Mouse (Mus musculus): Measurements from ENCODE around the gene Megf11.

The Megf11 gene

DNA sequence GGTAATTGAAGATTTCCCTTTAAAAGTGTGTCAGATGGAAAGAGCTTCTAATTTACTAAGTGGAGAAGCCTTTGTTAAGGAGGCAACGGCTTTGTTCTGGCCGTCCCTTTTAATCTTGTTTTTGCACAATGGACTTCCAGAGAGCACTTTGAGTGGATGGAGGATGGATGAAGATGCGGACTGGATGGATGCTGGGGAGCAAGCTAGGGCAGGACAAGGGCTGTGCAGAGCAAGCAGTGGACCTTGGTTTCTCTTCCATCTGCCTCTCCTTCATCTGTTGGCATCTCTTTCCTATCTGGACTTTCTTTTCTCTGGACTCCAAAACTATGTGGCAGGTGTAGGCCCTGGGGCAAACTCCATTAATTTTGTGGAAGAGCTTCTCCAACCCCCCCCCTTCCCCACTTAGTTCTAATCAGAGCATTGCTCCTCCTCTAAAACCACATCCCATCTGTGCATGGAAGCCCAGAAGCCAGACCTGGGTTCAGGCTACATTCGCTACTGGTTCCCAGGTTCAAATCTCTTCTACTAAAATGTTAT lies 135.4 kb downstream of the Megf11 start:
- no peak for DNase-seq (ENCODE audit: low spot score in 2 of 2)

DNA sequence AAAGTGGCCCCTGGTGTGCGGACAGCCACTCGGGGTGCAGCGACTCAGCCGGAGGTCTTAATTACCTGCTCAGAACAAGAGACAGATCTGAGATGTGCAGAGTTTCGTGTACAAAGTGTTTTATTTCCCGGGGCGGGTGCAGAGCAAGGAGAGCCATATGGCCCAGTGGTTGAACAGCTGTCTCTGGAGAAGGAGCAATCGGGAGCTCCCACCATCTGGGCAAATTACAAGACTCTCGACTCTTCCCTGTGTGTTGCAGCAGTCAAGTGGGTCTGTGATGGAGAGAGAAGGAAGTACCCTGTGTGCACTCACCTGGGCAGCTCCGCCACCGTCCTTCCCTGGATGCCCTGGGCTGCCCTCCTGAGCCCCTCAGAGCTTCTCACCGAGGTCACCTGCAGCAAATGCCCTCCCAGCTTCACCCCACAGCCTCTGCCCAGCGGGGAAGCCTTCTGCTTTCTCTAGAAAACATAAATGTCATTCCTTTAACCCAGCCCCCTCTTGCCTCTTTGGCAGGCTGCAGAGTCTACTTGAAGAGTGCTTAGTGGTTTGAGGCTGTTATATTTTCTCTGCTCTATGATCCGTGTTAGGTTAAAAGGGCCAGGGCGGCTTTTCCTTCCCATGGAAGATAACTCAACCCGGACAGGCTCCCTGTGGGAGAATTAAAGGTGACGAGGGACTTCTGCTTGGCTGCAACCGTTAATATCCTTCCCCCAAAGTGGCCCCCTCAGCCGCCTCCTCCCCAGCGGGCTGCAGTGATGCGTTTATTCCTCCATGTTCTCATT lies 138.0 kb downstream of the Megf11 start:
- DNase-seq (ENCODE audit: low spot score in 2 of 2): no peak

DNA sequence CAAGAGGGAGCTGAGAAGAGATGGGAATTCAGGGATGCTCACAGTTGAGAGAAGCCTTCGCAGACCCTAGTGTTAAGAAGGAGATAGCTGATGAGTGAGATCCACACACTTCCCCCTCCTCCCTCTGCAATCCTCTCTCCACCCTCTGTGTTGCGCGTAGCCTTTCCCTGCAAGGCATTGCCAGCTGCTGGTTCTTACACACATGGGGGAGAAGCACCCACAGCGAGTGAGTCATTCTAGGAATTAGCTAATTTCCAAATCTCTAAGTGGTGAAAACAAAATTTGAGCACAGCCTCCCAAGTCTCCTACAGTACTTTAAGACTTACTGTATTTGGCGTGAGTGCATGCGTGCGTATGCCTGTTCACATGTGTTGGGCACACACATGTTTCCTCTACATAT lies 142.6 kb downstream of the Megf11 start:
- peak; percentile 66 to 70 for DNase-seq (ENCODE audit: low spot score in 2 of 2)

DNA sequence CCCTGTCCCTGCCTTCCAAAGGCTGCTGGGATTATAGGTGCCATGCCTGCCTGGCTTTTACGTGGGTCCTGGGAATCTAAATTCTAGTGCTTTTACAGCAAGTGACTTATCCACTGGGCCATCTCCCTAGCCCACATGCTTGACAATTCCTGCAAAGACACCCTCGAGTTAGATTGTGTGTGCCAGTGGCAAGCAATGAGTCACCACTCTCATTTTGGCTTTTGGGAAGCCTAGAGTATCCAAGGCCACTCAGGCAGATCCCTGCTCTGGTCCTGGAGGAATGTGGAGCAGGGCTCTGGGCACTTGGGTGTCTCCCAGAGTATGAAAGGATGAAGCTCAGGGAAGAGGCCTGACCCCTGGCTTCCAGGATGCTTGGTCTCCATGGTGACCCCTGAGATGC lies 143.2 kb downstream of the Megf11 start:
- DNase-seq (ENCODE audit: low spot score in 2 of 2): peak; percentile 13 to 28

- no peak for DNase-seq (ENCODE audit: low spot score in 2 of 2)
Observed at GRCm38 (mm10) chr9:64531935-64532334, 146.5 kb downstream of the Megf11 start.

DNA sequence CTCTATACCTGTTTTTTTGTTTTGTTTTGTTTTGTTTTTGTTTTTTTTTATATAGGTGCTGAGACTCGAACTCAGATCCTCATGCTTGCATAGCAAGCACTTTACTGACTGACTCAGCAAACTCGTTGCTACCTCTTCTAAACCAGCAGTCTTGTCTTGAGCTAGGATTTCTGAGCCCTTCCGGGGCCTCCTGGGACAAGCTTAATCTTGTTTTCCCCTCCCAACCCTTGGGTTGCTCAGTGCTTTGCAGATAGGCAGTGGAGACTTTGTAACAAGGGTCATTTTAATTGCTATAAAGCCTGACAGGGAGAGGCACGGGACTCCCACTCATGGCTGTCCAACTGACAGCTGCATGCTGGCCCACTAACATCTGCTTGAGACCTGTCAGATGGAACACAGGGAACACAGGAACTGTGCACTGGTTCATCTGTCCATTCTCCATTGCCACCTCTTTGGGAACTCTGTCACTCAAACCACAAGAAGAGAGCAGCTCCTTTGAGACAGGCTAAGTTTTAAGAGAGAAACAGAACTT lies 147.4 kb downstream of the Megf11 start:
- DNase-seq (ENCODE audit: low spot score in 2 of 2): no peak

DNA sequence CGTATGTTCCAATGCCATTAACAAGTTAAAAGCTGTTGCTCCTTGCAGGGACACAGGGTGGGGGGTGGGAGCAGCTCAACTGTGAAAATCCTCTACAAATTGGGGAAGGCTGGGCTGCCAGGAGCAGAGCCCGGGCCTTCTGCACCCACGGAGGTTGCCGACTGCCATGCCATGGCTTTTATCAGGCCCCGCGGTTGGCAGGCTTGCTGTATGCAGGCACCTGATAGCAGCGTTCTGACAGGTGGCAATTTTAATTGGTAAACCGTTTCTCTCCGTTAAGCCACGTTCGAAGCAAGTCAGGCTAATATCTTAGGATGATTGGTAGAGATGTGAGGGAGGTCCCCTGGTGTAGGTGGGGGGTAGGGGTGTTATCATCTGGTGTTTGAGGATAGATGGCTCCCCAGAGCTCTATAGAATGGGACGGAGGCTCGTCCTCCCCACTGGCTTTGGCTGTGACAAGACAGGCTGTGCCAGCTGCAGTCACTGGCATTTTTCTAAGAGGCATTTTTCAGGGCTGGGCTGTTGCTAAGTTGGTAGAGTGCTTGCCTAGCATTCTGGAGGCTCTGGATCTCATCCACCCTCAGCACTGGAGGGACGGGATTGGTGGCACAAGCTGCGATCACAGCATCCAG lies 148.2 kb downstream of the Megf11 start:
- no peak for DNase-seq (ENCODE audit: low spot score in 2 of 2)

GRCm38 (mm10) chr9:64534313-64534712 lies 148.9 kb downstream of the Megf11 start:
- no peak for DNase-seq (ENCODE audit: low spot score in 2 of 2)

DNA sequence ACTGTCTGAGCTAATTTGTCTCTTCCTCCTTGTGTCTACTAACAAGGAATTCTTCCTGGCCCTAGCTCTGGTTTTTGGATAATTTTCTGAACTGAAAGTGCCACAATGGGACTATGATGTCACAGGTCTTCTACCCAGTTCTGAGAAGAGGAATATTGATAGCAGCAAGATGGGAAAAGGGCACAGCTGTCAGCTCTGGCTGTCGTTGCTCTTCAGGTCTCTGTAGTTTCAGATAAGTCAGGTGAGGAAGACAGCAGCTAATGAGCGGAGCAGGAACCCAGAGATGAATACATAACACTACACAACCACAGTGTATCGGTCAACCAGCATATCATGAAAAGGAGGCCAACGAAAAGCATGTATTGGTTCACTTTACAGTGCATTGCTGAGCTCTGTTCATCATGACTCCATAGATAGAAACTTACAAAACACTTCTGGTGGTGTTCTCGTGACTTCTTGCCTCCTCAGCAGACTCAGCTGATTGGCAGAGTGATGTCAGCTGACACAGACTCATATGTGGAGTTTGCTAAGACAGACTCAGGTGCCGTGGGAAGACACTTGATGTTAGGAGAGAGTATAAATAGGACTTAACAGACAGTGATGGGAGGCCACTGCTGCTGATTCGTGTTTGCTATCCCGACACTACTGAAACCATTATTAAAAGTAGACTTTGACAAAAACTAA lies 149.6 kb downstream of the Megf11 start:
- DNase-seq (ENCODE audit: low spot score in 2 of 2): no peak

- no peak for DNase-seq (ENCODE audit: low spot score in 2 of 2)
Observed at GRCm38 (mm10) chr9:64537821-64538220, 152.4 kb downstream of the Megf11 start.

GRCm38 (mm10) chr9:64542246-64542645 lies 156.8 kb downstream of the Megf11 start:
- DNase-seq (ENCODE audit: low spot score in 2 of 2): no peak

GRCm38 (mm10) chr9:64543125-64543524 lies 157.7 kb downstream of the Megf11 start:
- DNase-seq (ENCODE audit: low spot score in 2 of 2): no peak

DNA sequence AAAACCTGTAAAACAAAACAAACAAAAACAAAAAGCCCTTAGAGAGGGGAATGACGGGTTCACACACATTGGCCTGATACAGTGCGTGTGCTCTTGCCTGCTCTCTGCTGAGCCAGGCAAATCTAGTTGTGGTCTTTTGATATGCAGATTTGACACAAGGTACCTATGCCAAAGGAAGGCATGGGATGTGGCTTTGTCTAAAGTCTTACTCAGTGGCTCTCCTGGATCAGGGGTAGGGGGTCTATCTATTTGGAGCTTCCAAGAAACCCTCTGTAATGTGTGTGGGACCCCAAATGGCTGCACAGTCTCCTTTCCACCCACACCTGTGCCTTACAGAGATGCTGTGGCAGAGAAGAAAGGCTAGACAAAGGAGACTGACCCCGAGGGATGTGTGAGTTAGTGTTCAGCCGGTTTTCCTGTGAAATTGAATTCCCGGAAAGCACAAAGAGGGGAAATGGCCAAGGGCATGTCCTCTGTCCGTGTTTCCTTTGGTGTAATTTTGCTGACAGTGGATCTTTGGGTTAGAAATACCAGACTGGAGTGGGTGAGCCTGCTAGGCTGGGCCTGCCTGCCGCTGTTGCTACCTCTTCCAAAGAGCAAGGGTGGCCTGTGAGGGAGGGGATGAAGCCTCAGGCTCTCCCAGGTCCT lies 161.0 kb downstream of the Megf11 start:
- no peak for DNase-seq (ENCODE audit: low spot score in 2 of 2)

DNA sequence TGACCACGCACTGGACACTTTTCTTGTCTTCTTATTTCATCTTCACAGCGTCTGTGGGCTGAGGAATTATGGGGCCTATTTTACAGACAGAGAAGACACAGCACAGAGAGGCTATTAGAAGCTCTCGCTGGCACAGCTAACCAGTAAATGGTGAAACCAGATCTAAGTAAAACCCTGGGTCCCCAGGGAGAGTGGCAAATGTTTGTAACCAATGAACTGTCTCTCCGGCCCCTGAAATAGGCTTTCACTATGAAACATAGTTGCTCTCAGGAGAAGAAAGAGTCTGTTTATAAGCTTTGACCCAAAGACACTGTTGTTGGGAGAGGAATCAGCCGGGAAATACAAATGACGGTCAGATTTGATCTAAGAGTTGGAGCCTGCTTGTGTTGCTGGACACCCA lies 162.9 kb downstream of the Megf11 start:
- DNase-seq (ENCODE audit: low spot score in 2 of 2): no peak

DNA sequence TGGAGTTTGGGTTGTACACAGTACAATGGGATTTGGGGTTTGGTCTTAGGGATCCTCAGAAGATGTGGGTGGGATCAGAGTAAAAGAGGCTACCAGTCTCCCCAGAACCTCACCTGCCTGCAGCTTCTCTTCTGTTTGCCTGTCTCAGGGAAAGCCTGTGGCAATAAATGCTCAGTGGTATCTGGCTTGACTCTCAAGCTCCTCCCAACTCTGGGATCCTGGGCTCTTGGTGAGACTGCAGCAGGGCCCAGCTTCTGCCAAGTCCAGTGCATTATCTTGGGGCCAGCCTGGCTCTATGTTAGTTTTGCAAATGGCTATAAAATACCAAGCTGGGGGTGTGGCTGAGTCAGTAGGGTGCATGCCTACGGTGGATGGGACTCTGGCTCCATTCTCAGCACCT lies 165.9 kb downstream of the Megf11 start:
- no peak for DNase-seq (ENCODE audit: low spot score in 2 of 2)

DNA sequence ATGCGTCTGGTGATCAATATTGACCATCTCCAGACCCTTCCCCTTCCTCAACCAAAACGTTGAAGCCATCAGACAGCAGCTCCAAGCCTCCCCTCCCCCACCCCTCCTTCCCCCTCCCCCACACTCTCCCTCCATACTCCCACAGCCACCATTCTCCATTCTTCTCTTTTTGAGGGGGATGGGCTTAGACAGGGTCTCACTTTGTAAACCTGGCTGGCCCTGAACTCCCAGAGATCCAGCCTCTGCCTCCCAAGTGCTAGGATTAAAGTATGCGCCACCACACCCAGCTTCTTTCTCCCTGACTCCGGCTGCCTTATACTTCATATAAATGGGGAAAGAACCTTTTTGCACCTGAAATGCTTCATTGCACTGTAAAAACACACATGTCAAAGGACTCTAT lies 166.6 kb downstream of the Megf11 start:
- DNase-seq (ENCODE audit: low spot score in 2 of 2): no peak

DNA sequence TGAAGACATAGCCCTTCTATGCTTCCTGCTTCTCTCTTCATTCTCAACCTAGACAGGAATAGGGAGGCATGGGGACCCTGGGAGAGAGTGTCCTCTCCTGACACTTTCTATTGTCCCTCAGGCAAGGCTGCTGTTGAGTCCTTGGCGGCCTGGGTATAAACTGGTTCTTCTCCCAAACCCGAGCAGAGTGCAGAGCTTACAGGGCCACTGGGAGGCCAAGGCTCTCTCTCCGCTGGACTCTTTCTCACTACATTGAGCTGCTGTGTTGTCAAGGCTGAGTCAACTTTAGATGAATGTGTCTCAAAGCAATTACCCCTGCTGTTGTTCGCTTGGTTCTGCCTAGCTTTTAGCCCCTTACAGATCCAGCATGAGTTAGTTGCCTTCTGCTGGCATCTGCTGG lies 168.0 kb downstream of the Megf11 start:
- no peak for DNase-seq (ENCODE audit: low spot score in 2 of 2)

- DNase-seq (ENCODE audit: low spot score in 2 of 2): no peak
Observed at GRCm38 (mm10) chr9:64555620-64556019, 170.2 kb downstream of the Megf11 start.

GRCm38 (mm10) chr9:64557110-64557745 lies 171.8 kb downstream of the Megf11 start:
- DNase-seq (ENCODE audit: low spot score in 2 of 2): no peak

GRCm38 (mm10) chr9:64557846-64558530 lies 172.6 kb downstream of the Megf11 start:
- DNase-seq (ENCODE audit: low spot score in 2 of 2): no peak

DNA sequence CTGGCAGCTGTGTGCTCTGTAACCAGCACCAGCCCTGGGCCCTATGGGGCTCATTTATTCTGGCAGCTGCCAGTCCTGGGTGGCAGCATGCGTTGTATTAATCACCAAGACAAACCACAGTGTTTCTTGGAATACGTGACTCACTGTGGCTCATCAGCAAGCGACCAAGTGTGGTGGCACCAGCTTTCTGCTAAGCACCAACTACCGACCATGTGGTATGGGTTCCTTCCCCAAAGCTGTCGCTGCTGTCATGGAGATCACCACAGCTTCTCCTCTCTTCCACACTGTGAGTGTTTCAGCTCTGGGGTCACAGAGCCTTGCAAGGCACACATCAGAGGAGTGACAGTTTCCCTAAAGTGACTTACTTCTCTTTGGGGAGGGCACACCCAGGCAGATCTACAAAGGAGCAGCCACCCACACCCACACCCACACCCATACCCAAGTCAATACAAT lies 178.9 kb downstream of the Megf11 start:
- DNase-seq (ENCODE audit: low spot score in 2 of 2): no peak

Measured in right cerebral cortex, postnatal 36 days (tissue).